18 mouse cellular contexts compared by ENCODE assay signal in the genomic region with DNA sequence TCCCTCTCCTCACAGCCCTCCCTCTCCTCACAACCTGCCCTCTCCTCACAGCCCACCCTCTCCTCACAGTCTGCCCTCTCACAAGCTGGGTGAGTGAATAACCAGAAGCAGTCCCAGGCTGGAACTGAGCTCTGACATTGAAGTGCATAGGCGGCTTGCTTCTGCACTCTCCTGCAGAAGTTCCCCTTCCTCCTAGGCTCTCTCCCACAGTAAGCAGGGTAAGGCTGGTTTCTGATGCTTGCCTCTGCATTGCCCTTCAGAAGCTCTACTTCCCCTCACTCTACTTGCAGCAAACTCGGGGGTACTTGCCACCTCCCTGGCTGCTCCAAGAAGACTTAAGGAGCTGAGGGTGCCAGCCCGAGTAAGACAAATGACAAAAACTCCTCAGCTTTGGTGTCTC. TPM values are rescaled to one million over a fixed set of nuclear protein-coding genes. Genes with fewer than 3 reads are reported as not detected.
DNase-seq lines count a peak whose midpoint lies in the region; ATAC-seq and TF ChIP-seq lines count a peak whose summit lies in the region.
"Had no signal": no experiment of that assay in that cellular context is flagged by ENCODE, and none has a peak within 500 bp of the region (broad histone marks: within the 10 kb centered on the region; RNA-seq: fewer than 3 reads in every experiment).

No protein-coding gene starts in this region.

- DNase-seq in ES-E14 (ENCODE audit: low read depth, low spot score): no peak
- DNase-seq in brain, adult 2 months (ENCODE audit: low read depth, low spot score): peak; percentile 39
- no peak for DNase-seq in gastrocnemius, postnatal 10 days
- no peak for DNase-seq in midbrain, postnatal 0 days (ENCODE audit: low spot score)
- DNase-seq: adrenal gland, adult 8-10 months; adrenal gland, postnatal 36 days; cerebellum, adult 11-12 months; cerebellum, adult 9-10 months; cerebellum, postnatal 36 days; heart, adult 2 months had no signal

- in situ Hi-C loops in ES-E14 (cut with MboI; ENCODE audit: low sequenced_read_pairs in 2 of 2, unreplicated experiment in 2 of 2): no loop called here

- no peak overlapping the region for H3K4me2 ChIP-seq in midbrain, postnatal 0 days (ENCODE audit: low read depth, low read length, poor library complexity, severe bottlenecking)
- H3K4me2 ChIP-seq: forebrain, embryonic 13.5 days; heart, embryonic 11.5 days; heart, embryonic 15.5 days; hindbrain, embryonic 15.5 days had no signal

- peak; percentile 77 for ATAC-seq in megakaryocyte, adult 5-6 weeks (ENCODE audit: poor library complexity, severe bottlenecking)
- ATAC-seq in neutrophil, adult 5-6 weeks (ENCODE audit: extremely low read depth, insufficient number of reproducible peaks, low FRiP score, poor library complexity, severe bottlenecking): peak; percentile 28
- ATAC-seq in midbrain, postnatal 0 days (ENCODE audit: low FRiP score): no peak
- ATAC-seq: forebrain, embryonic 13.5 days had no signal

- no peaks in the 10 kb centered on the region for H3K36me3 ChIP-seq in ES-E14 (ENCODE audit: control insufficient read depth, insufficient read depth, low read length, poor library complexity, severe bottlenecking)
- no peaks in the 10 kb centered on the region for H3K36me3 ChIP-seq in midbrain, postnatal 0 days (ENCODE audit: insufficient read depth, low read length)
- H3K36me3 ChIP-seq: embryonic facial prominence, embryonic 10.5 days; heart, embryonic 15.5 days; hindbrain, embryonic 15.5 days had no signal

- H3K9ac ChIP-seq in ES-E14 (ENCODE audit: insufficient read depth, low read depth, low read length, poor library complexity, severe bottlenecking): no peak overlapping the region
- no peak overlapping the region for H3K9ac ChIP-seq in midbrain, postnatal 0 days (replicated peaks; ENCODE audit: low read length, poor library complexity, severe bottlenecking)
- H3K9ac ChIP-seq: forebrain, embryonic 13.5 days; heart, embryonic 15.5 days; hindbrain, embryonic 15.5 days had no signal

- peaks cover 0 to 2% of the 10 kb centered on the region in 2 experiments; a peak in 1 of 4 replicates for H3K4me1 ChIP-seq in ES-E14 (ENCODE audit: control insufficient read depth in 2 of 2, insufficient read depth in 2 of 2, low read length in 2 of 2, poor library complexity in 1 of 2)
- no peaks in the 10 kb centered on the region for H3K4me1 ChIP-seq in midbrain, postnatal 0 days (ENCODE audit: insufficient read depth, low read length)
- H3K4me1 ChIP-seq: forebrain, embryonic 13.5 days; heart, embryonic 15.5 days; hindbrain, embryonic 15.5 days had no signal

- H3K9me3 ChIP-seq in ES-E14 (ENCODE audit: control insufficient read depth, insufficient read depth, low read depth, low read length): no peaks in the 10 kb centered on the region
- no peaks in the 10 kb centered on the region for H3K9me3 ChIP-seq in midbrain, postnatal 0 days (ENCODE audit: low read length)
- H3K9me3 ChIP-seq: forebrain, embryonic 13.5 days; heart, embryonic 15.5 days; hindbrain, embryonic 15.5 days had no signal

- WGBS in midbrain, postnatal 0 days: 51% methylated on average over 3 of the region's 3 CpGs

- H3K27me3 ChIP-seq in midbrain, postnatal 0 days (ENCODE audit: insufficient read depth, low read length): no peaks in the 10 kb centered on the region
- H3K27me3 ChIP-seq: CH12.LX; forebrain, embryonic 13.5 days; heart, embryonic 15.5 days; hindbrain, embryonic 15.5 days had no signal

- H3K4me3 ChIP-seq in ES-E14 (ENCODE audit: insufficient read depth in 1 of 2, low read depth in 1 of 2, low read length in 2 of 2, poor library complexity in 1 of 2, severe bottlenecking in 1 of 2): no peak overlapping the region
- H3K4me3 ChIP-seq in midbrain, postnatal 0 days (ENCODE audit: low read depth, low read length): no peak overlapping the region
- H3K4me3 ChIP-seq: embryonic facial prominence, embryonic 10.5 days; forebrain, embryonic 13.5 days; heart, adult 2 months; heart, embryonic 15.5 days; hindbrain, embryonic 15.5 days had no signal

- no peak for TF ChIP-seq CTCF in midbrain, postnatal 0 days (IDR thresholded peaks at IDR 0.05)

- H3K27ac ChIP-seq in ES-E14 (ENCODE audit: insufficient read depth, low read depth, low read length, poor library complexity, severe bottlenecking): peak overlapping the region; percentile 10; the same call in 1 of the 2 replicates
- no peak overlapping the region for H3K27ac ChIP-seq in midbrain, postnatal 0 days (ENCODE audit: low read depth, low read length)
- H3K27ac ChIP-seq: embryonic facial prominence, embryonic 10.5 days; forebrain, embryonic 13.5 days; heart, adult 2 months; heart, embryonic 15.5 days; hindbrain, embryonic 15.5 days had no signal

TF ChIP-seq in ES-E14, 5 proteins besides CTCF, POLR2A, EP300 and RAD21:
- TF ChIP-seq MAFK (IDR thresholded peaks at IDR 0.05; ENCODE audit: insufficient read depth, low read depth, low read length) (no peak), ZC3H11A (IDR thresholded peaks at IDR 0.05; ENCODE audit: borderline replicate concordance, low read depth, low read length) (no peak), ZNF384 (IDR thresholded peaks at IDR 0.05; ENCODE audit: low read depth, low read length) (no peak), HCFC1 (IDR thresholded peaks at IDR 0.05; ENCODE audit: borderline replicate concordance, insufficient read depth, low read length) (no peak), CHD2 (IDR thresholded peaks at IDR 0.05; ENCODE audit: low read depth, low read length) (no peak)

RNA-seq across cellular contexts. Expression of a gene that starts 11.9 kb away (rescaled TPM):
- total RNA-seq in ES-E14 (2012; rRNA removed): 78.2 and 165 TPM in 2 replicates
- 54.1 and 69.6 TPM in 2 replicates for total RNA-seq in megakaryocyte, adult 5-6 weeks (2015)
- total RNA-seq in megakaryocyte, adult 5-6 weeks (2017): 90.9 and 98.1 TPM in 2 replicates
- 187 and 197 TPM in 2 replicates for total RNA-seq in neutrophil, adult 5-6 weeks (2017)
- 100 to 1,000 TPM; 209 to 218 TPM for total RNA-seq in gastrocnemius, postnatal 10 days (2021)
- 23.4 and 39.1 TPM in 2 replicates for total RNA-seq in midbrain, postnatal 0 days (2014; rRNA removed)
- polyA plus RNA-seq in midbrain, postnatal 0 days (2015; fragmentation: Nextera tagmentation; extraction: Ambion mirVana): 26.2 and 28.5 TPM in 2 replicates

RNA-seq across cellular contexts. Expression of a gene that starts 43.3 kb away (rescaled TPM):
- 34.0 and 39.5 TPM in 2 replicates for total RNA-seq in ES-E14 (2012; rRNA removed)
- total RNA-seq in megakaryocyte, adult 5-6 weeks (2015): 153 and 167 TPM in 2 replicates
- 134 and 137 TPM in 2 replicates for total RNA-seq in megakaryocyte, adult 5-6 weeks (2017)
- 215 and 295 TPM in 2 replicates for total RNA-seq in neutrophil, adult 5-6 weeks (2017)
- total RNA-seq in gastrocnemius, postnatal 10 days (2021): 100 to 1,000 TPM in 1 of 2 experiments, 10 to 100 TPM in 1; 86.9 to 104 TPM
- 65.3 and 122 TPM in 2 replicates for total RNA-seq in midbrain, postnatal 0 days (2014; rRNA removed)
- polyA plus RNA-seq in midbrain, postnatal 0 days (2015; fragmentation: Nextera tagmentation; extraction: Ambion mirVana): 458 and 504 TPM in 2 replicates
